Mouse (Mus musculus): ENCODE data around the gene Lrrfip1.

GRCm38 (mm10) chr1:91001871-91002539, 3.5 kb downstream of the Lrrfip1 start:
- TF ChIP-seq CTCF (IDR thresholded peaks at IDR 0.05; ENCODE audit: control insufficient read depth, insufficient read depth, insufficient read length): no peak
- no peak for TF ChIP-seq MAX (IDR thresholded peaks at IDR 0.05)
- TF ChIP-seq MYOG (IDR thresholded peaks at IDR 0.05; ENCODE audit: control insufficient read depth, extremely low read depth, insufficient read length): no peak
- TF ChIP-seq MYOD1 (IDR thresholded peaks at IDR 0.05; ENCODE audit: control insufficient read depth, insufficient read length, low read depth): no peak

All from C2C12 (cell line).